Mouse (Mus musculus) midbrain, embryonic 12.5 days (tissue): ENCODE measurements at regions not wholly inside any gene's neighbourhood (a gene's known extent, or its start where the extent isn't known, plus 50 kb on each side); places are given as distances from the start of the nearest gene placed in this dataset.

Experiments used
- ATAC-seq: fragments of 200-750 bp; cut with Nextera tagmentation; 2 replicates; pipeline ENCODE4 v1.8.0; 2017; ENCODE audit warnings: low read depth, moderate TSS enrichment, moderate library complexity; ENCODE audit not compliant: low FRiP score
- H3K27ac ChIP-seq: fragments of 300-500 bp; sonication (generic); replicated peaks from 2 replicates; pipeline ENCODE4 v1.5.1; 2016; ENCODE audit warnings: mild to moderate bottlenecking
- H3K27me3 ChIP-seq: fragments of 300-500 bp; sonication (generic); 2 replicates; pipeline ENCODE4 v1.6.1; 2016; ENCODE audit warnings: mild to moderate bottlenecking
- H3K36me3 ChIP-seq: fragments of 300-500 bp; sonication (generic); 2 replicates; pipeline ENCODE4 v1.6.1; 2016
- H3K4me1 ChIP-seq: fragments of 300-500 bp; sonication (generic); 2 replicates; pipeline ENCODE4 v1.6.1; 2016
- H3K4me2 ChIP-seq: fragments of 300-500 bp; sonication (generic); replicated peaks from 2 replicates; pipeline ENCODE4 v1.6.1; 2016; ENCODE audit warnings: mild to moderate bottlenecking, moderate library complexity
- H3K4me3 ChIP-seq: fragments of 300-500 bp; sonication (generic); 2 replicates; pipeline ENCODE4 v1.5.1; 2016; ENCODE audit warnings: mild to moderate bottlenecking
- H3K9ac ChIP-seq: fragments of 300-500 bp; sonication (generic); replicated peaks from 2 replicates; pipeline ENCODE4 v1.6.1; 2016; ENCODE audit warnings: mild to moderate bottlenecking, moderate library complexity
- H3K9me3 ChIP-seq: fragments of 300-500 bp; sonication (generic); 2 replicates; pipeline ENCODE4 v1.6.1; 2016; ENCODE audit warnings: mild to moderate bottlenecking
- WGBS: fragments of 180-500 bp; shearing (Covaris S2); methylation state at CpG from one replicate; pipeline ENCODE4 v1.1.7; 2016; 5-methylcytosine and 5-hydroxymethylcytosine counted together

DNA sequence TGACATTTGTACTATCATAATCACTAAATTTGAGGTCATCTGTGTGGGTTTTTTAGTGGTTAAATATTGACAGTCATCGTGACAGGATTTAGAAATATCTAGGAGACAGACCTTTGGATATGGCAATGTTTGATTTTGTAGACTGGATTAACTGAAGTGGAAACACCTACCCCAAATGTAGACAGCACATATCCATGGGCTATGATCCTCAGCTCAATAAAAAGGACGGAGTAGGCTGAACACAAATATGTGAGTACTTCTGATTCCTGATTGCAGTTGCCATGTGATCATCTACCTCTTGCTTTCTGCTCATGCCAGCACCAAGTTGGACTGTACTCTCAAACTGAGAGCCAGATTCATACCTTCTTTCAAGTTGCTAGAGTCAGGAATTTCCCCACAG is 674.4 kb downstream of the Kcna4 start:
- Histone ChIP-seq H3K4me1 (peaks cover 7% of the 10 kb centered on the region), H3K4me3 (no peak overlapping the region), H3K9me3 (no peaks in the 10 kb centered on the region), H3K27ac (0 out of 2 replicates have a peak overlapping the region, but pooled peaks have one; percentile 36), H3K27me3 (no peaks in the 10 kb centered on the region), H3K36me3 (no peaks in the 10 kb centered on the region), H3K9ac (no peak overlapping the region), H3K4me2 (no peak overlapping the region)
- peak; percentile 7; the same call in 1 of the 2 replicates for ATAC-seq
- 90% methylated on average over 2 of the region's 2 CpGs for WGBS

DNA sequence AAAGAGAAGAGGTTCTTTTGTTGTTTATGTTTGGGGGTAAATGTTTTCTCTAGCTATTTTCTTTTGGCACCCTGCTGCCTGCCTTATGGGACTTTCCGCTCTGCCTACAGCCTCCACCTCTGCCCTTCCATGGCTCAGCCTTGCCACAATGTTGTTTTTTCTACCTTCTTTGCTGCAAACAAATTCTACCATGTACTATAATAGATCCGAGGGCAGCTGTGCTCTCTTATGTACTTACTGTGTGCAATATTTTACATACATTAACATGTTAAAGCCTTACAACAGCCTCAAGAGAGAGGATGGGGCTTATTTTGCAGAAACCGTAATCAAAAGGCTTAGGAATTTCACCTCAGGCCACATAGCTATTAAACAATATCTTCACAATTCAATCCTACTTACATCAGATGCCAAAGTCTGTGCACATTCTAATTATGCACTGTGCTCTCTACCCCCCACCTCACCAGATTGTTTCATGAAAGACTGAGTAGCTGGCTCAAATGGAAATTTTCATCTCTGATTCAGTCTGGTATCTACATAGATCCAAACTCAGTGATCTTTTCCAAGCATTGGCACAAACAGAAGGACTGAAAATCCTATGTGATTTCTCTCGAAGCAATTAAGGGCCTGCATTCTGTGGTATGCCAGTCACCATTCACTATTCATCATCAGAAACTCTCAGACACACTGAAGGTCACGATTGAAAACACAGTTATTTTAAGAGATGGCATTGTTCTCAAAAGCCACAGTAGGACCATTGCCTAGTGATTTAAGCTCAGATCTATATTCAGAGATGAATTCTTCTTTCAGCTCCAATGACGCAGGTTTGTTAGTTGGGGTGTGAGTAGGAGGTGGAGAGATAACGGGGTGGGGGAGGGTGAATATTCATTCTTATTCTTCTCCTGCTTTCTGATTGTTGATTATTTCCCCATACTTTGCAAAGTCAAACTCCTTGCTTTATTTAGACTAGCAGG is 675.2 kb downstream of the Kcna4 start:
- Histone ChIP-seq H3K36me3 (no peaks in the 10 kb centered on the region), H3K4me2 (no peak overlapping the region), H3K4me1 (peaks cover 7% of the 10 kb centered on the region), H3K27me3 (no peaks in the 10 kb centered on the region), H3K9me3 (no peaks in the 10 kb centered on the region), H3K27ac (0 out of 2 replicates have a peak overlapping the region, but pooled peaks have one; percentile 36), H3K4me3 (no peak overlapping the region), H3K9ac (no peak overlapping the region)
- WGBS = 60% methylated on average over 7 of the region's 7 CpGs
- peak; percentile 83 for ATAC-seq

DNA sequence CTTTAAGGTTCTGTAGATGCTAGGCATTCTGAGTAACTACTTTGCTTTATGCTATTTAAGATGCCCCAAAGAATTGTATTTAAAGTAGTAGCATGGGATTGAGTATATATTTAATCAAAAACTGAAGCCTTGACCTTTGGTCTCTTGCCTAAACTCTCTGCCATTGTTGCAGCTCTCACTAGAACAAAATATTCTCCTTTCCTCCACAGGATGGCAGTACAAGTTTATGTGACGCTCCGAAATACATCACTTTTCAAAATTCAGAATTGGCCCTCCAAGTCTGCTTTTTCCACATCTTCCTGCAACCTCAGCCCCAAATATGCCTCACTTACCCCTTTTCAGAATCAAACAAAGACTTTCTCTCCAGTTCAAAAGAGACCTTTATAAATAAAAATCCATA is 678.1 kb downstream of the Kcna4 start:
- no peaks in the 10 kb centered on the region for H3K9me3 ChIP-seq
- no peak overlapping the region for H3K9ac ChIP-seq
- H3K27ac ChIP-seq = no peak overlapping the region
- no peaks in the 10 kb centered on the region for H3K36me3 ChIP-seq
- no peak overlapping the region for H3K4me3 ChIP-seq
- H3K4me1 ChIP-seq = peaks cover 7% of the 10 kb centered on the region
- H3K27me3 ChIP-seq = no peaks in the 10 kb centered on the region
- no peak overlapping the region for H3K4me2 ChIP-seq
- ATAC-seq = no peak
- 55% methylated on average over 2 of the region's 2 CpGs for WGBS

DNA sequence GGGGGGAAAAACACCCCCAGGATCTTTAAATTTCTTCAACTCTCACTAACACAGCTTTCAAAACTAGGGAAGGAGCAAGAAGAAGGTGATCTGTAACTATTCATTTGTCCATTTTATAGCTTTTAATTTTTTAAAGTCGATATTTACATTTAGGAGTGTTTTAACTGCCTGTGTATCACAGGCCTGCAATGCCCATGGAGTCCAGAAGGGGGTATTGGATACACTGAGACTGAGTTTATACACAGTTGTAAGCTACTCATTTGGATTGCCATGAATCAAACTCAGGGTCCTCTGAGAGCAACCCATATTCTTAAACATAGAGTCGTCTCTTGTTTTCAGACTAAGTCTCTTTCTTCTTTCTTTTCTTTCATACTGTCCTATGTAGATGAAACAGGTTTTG is 679.1 kb downstream of the Kcna4 start:
- ATAC-seq = no peak
- Histone ChIP-seq H3K9ac (no peak overlapping the region), H3K27me3 (no peaks in the 10 kb centered on the region), H3K4me3 (no peak overlapping the region), H3K36me3 (no peaks in the 10 kb centered on the region), H3K9me3 (no peaks in the 10 kb centered on the region), H3K4me1 (peaks cover 7% of the 10 kb centered on the region), H3K27ac (no peak overlapping the region), H3K4me2 (no peak overlapping the region)
- WGBS = 91% methylated on average over 2 of the region's 2 CpGs

DNA sequence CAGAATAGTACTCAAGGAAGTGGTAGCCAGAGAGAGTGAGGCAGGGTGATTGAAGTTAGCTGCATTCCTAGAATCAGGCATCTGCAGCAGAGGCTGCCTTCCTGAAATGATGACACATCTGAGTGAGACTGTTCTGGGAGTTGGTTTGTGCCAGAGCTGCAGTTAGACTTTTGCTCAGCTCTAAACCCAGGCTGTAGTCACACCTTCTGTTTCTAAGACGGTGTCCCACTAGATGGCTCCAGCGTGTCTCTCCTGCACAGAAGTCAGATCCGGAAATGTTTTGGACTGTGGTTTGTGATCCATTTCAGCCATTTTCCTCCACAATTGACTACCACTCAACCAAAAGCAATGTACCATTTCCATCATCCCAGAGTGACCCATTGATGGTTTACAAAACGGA is 683.1 kb downstream of the Kcna4 start:
- no peaks in the 10 kb centered on the region for H3K9me3 ChIP-seq
- H3K27ac ChIP-seq = no peak overlapping the region
- ATAC-seq = no peak
- no peaks in the 10 kb centered on the region for H3K4me1 ChIP-seq
- H3K9ac ChIP-seq = no peak overlapping the region
- 69% methylated on average over 4 of the region's 4 CpGs for WGBS
- H3K4me2 ChIP-seq = no peak overlapping the region
- no peaks in the 10 kb centered on the region for H3K27me3 ChIP-seq
- H3K36me3 ChIP-seq = no peaks in the 10 kb centered on the region
- no peak overlapping the region for H3K4me3 ChIP-seq

DNA sequence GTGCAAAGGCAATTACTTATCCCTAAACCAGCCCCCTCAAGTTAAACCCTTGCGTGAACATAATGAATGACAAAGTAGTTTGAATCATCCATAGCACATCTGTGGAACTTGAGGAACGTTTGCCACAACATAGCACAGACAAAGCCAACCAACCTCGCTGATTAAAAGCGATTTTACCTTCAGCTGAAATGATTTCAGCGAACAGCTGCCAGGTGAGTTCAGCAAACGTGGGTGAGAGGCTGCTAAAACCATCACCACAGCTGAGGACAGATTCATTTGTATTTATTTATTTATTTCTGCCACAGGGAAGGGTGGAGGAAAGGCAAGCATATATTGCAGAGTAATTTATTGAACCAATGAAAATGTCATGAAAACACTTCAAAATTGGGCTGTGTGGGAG is 704.4 kb downstream of the Kcna4 start:
- no peak for ATAC-seq
- WGBS = 74% methylated on average over 6 of the region's 6 CpGs
- H3K27me3 ChIP-seq = no peaks in the 10 kb centered on the region

DNA sequence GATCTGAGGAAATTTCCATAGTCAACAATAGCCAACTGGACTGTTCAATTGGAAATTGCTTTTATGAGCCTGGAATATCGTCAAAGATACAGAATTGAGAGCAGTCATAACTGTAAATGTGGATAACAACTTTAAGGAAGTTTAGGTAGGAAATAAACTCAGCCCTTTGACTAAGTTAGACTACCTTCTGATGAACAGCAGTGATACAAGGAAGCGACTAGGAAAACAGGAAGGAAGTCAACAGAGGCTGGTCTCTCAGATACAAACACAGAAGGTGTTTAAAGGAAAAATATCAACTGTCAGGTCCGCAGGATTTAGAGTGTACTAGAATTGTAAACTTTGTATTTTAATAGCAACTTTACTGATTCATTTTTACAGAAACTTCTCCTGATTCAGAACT is 721.1 kb downstream of the Kcna4 start:
- Histone ChIP-seq H3K4me1 (no peaks in the 10 kb centered on the region), H3K9ac (no peak overlapping the region), H3K9me3 (no peaks in the 10 kb centered on the region), H3K36me3 (no peaks in the 10 kb centered on the region), H3K27ac (no peak overlapping the region), H3K27me3 (no peaks in the 10 kb centered on the region), H3K4me2 (no peak overlapping the region), H3K4me3 (no peak overlapping the region)
- WGBS = 86% methylated on average over 3 of the region's 3 CpGs
- no peak for ATAC-seq

More for the DNA sequence above, 704.4 kb downstream of the Kcna4 start:
- Histone ChIP-seq H3K9ac (no peak overlapping the region), H3K4me3 (no peak overlapping the region), H3K36me3 (no peaks in the 10 kb centered on the region), H3K27ac (no peak overlapping the region), H3K4me2 (no peak overlapping the region), H3K9me3 (no peaks in the 10 kb centered on the region), H3K4me1 (no peaks in the 10 kb centered on the region)

DNA sequence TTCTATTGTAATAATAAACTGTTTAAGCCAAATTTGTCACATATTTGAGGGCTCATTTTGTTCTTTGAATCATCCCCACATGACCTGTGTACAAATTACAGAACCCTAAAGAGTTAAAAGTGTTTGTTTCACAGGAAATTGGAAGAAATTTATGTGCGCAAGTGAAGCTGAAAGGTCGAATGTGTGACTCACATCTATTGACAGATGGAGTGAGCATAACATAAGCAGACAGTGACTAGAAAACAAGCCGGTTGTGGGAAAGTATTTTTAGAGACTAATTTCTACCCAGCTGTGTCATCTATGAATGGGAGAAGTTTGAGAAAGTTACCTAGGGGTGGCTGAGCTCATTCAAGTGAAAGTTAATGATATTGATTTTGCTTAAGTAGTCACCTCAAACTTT is 732.8 kb downstream of the Kcna4 start:
- Histone ChIP-seq H3K9me3 (no peaks in the 10 kb centered on the region), H3K4me1 (no peaks in the 10 kb centered on the region), H3K4me3 (no peak overlapping the region), H3K36me3 (no peaks in the 10 kb centered on the region), H3K27me3 (no peaks in the 10 kb centered on the region), H3K9ac (no peak overlapping the region), H3K4me2 (no peak overlapping the region), H3K27ac (no peak overlapping the region)
- no peak for ATAC-seq
- WGBS = 70% methylated on average over 3 of the region's 3 CpGs

DNA sequence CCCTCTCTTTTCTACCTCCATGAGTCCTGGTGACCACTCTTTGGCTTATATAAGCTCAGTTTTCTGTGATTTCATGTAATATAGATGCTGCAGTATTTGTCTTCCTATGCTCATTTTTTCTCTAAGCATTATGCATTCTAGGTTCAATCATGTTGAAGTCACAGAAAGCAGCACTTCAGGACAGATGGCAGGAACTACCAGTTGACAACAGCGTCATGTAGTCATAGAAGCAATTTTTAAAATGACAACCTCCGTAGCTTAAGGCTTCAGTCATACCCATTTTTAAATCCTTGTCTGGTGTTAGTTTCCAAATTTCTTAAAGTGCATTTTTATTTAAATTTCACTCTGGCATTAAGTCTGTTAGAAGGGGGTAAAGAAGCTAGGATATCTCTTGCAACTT is 740.2 kb downstream of the Kcna4 start:
- H3K27ac ChIP-seq = no peak overlapping the region
- peaks cover 12% of the 10 kb centered on the region; the same call in 1 of the 2 replicates for H3K4me1 ChIP-seq
- H3K36me3 ChIP-seq = no peaks in the 10 kb centered on the region
- H3K9ac ChIP-seq = no peak overlapping the region
- no peak for ATAC-seq
- H3K4me2 ChIP-seq = no peak overlapping the region
- 94% methylated on average over 2 of the region's 2 CpGs for WGBS
- no peak overlapping the region for H3K4me3 ChIP-seq
- no peaks in the 10 kb centered on the region for H3K27me3 ChIP-seq
- no peaks in the 10 kb centered on the region for H3K9me3 ChIP-seq

DNA sequence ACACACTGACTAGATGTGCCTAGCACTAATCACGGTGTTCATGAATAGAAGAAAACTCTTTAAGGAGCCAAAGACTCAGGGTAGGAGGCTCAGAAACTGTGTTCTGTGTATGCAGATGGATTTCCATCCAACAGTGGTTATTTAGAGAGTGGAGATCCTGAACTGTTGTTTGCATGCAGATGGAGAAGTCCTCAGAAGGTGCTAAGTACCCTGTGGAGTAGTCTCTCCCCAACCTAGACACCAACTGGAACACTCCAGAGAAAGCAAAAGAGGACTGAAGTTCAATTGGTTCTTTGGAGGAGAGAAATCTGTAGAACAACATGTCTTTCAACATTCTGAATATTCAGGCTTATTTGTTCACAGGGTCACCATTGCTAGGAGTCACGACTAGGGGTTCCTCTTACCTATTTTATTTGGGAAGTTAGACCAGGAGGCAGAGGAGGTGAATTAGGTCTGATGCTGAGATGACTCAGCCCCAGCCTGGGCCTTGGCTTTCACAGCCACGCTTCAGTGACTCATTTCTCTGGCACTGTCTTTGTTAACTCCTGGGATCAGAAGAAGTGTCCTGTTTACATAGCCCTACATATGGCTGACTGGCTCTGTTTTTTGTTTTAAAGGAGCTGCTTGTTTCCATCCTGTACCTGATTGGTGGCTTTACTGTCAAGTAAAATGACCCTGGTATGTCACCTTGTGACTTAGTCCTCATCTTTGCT is 742.0 kb downstream of the Kcna4 start:
- no peak overlapping the region for H3K4me2 ChIP-seq
- ATAC-seq = peak; percentile 36; the same call in 1 of the 2 replicates
- WGBS = 65% methylated on average over 3 of the region's 3 CpGs
- H3K27me3 ChIP-seq = no peaks in the 10 kb centered on the region
- no peaks in the 10 kb centered on the region for H3K9me3 ChIP-seq
- no peaks in the 10 kb centered on the region for H3K36me3 ChIP-seq
- H3K27ac ChIP-seq = no peak overlapping the region
- H3K4me3 ChIP-seq = no peak overlapping the region
- H3K9ac ChIP-seq = no peak overlapping the region
- H3K4me1 ChIP-seq = peaks cover 12% of the 10 kb centered on the region; the same call in 1 of the 2 replicates

DNA sequence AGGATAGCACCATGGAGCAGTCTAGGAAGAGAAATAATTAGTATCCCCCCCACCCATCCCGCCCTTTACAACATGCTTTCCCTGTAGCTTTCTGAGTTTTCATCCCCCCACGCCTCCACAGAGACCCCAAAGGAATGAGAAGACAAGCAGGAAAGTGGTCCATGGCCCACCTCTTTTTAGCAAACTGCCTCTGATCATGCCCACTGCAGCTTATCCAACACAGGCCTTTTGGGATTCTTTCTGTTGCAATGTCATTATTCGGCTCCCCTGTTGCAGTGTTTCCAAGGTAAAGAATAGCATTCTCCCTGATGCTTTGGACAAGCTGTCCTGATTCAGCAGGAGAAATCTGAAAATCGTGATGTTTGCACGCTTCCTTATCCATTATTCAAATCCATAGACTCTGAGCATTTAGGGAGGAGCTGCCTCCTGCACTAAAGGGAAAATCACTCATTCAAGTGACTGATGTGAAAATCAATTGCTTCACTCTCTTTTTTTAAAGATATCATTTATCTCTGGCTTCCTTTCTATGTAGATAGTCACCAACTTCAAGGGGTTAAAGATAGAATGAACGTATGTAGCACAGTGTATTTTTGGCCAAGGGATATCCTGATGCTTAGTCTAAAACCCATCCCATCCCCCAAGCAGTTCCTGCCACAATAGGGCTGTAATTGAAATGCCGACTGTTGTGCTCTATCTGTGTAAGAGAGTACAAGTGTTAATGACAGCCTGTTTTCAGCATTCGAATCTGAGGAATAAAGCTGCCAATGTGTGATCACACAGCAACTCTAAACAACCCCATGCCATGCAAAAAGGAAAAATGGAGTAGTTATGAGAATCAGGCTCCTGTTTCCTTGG is 743.1 kb downstream of the Kcna4 start:
- Histone ChIP-seq H3K27ac (0 out of 2 replicates have a peak overlapping the region, but pooled peaks have one; percentile 25), H3K4me2 (no peak overlapping the region), H3K9ac (0 out of 2 replicates have a peak overlapping the region, but pooled peaks have one; percentile 24), H3K4me1 (peaks cover 12% of the 10 kb centered on the region; the same call in 1 of the 2 replicates), H3K4me3 (no peak overlapping the region), H3K36me3 (no peaks in the 10 kb centered on the region), H3K9me3 (no peaks in the 10 kb centered on the region), H3K27me3 (no peaks in the 10 kb centered on the region)
- peak; percentile 72 for ATAC-seq
- WGBS = 53% methylated on average over 8 of the region's 8 CpGs
